Mouse (Mus musculus): ENCODE measurements around the gene Ssh2. TPM values are rescaled to one million over a fixed set of nuclear protein-coding genes. Genes with fewer than 3 reads are reported as not detected.

Ssh2 gene
- polyA plus RNA-seq, 1 experiment from 2014 or later = 20.2 TPM

DNA sequence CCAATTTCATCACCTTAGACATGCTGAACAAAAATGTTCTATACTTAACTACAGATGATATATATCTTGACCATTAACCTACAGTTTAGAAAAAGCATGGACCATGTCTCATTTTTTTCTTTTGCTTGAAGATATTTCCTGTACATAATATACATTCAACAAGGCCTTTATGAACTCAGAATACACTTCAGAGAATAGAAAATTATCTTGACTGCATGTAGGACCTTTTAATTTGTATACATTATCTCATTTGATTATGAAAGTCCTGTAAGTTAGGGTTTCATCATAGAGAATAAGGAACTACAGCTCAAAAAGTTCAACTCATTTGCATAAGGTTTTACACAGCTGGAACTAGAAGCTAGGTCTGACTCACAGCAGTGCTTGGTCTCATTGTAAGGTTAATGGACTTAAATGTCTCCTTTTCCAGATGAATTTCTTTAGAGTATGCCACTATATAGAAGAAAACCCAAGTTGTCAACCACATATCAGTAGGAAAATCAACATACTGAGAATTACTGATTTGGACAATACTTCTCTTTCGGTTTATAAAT lies 1.9 kb upstream of the Ssh2 start:
- no peak for ATAC-seq
- Histone ChIP-seq H3K27me3 (ENCODE audit: control insufficient read depth, insufficient read depth, low read depth, low read length) (no peaks in the 10 kb centered on the region), H3K9ac (ENCODE audit: low read depth, low read length) (no peak overlapping the region), H3K9me3 (replicated peaks; ENCODE audit: control insufficient read depth, low read length, poor library complexity, severe bottlenecking) (no peaks in the 10 kb centered on the region), H3K4me3 (ENCODE audit: low read depth, low read length) (no peak overlapping the region), H3K36me3 (ENCODE audit: control insufficient read depth, insufficient read depth, low read length) (no peaks in the 10 kb centered on the region), H3K4me1 (ENCODE audit: control insufficient read depth, insufficient read depth, low read length) (peaks cover 26% of the 10 kb centered on the region), H3K27ac (ENCODE audit: low read length) (no peak overlapping the region), H3K4me2 (ENCODE audit: low read length) (no peak overlapping the region)
- 86% methylated on average over 1 of the region's 1 CpGs for WGBS

DNA sequence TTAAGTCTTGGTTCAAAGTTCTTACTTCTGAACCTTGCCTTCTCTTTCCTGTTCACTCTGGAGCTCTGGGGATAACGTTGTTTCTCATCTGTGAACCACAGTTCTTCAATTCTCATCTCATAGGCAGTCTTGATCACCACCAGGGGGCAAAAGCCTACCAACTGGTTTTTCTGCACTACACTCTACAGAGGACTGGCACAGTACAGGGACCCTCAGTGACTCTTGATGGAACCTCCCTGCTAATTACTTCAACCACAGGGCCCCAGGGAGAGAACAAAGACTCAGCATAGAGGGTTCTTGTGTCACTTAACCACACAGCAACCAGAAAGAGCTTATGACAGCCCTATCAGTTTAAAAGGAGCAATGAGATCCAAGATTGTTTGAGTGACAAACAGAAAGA lies 1.3 kb upstream of the Ssh2 start:
- Histone ChIP-seq H3K27ac (ENCODE audit: low read length) (no peak overlapping the region), H3K9ac (ENCODE audit: low read depth, low read length) (no peak overlapping the region), H3K4me2 (ENCODE audit: low read length) (peak overlapping the region; percentile 92), H3K4me3 (ENCODE audit: low read depth, low read length) (no peak overlapping the region), H3K36me3 (ENCODE audit: control insufficient read depth, insufficient read depth, low read length) (no peaks in the 10 kb centered on the region), H3K9me3 (replicated peaks; ENCODE audit: control insufficient read depth, low read length, poor library complexity, severe bottlenecking) (no peaks in the 10 kb centered on the region), H3K27me3 (ENCODE audit: control insufficient read depth, insufficient read depth, low read depth, low read length) (no peaks in the 10 kb centered on the region), H3K4me1 (ENCODE audit: control insufficient read depth, insufficient read depth, low read length) (peaks cover 27% of the 10 kb centered on the region)
- 3% methylated on average over 1 of the region's 1 CpGs for WGBS
- no peak for ATAC-seq

DNA sequence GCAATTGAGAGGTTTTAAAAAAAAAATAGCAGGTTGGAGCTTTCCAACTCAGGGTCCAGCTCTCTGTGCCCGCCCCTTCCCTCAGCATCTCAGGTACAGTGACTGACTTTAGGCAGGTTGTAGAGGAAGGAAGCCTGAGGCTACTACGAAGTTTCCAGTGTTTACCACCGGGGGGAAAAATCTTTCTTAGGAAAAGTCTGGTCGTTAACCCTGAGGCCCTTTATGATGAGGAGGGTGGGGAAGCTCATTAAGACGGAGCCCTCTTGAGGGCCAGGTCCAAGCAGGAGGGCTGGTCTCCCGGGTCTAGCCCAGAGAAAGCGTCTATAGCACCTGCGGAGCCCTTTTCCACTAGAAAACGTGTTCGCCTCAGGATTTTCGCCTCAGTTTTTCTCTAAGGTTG lies 604 bp upstream of the Ssh2 start:
- Histone ChIP-seq H3K27ac (ENCODE audit: low read length) (peak overlapping the region; percentile 99), H3K4me3 (ENCODE audit: low read depth, low read length) (peak overlapping the region; percentile 87), H3K36me3 (ENCODE audit: control insufficient read depth, insufficient read depth, low read length) (no peaks in the 10 kb centered on the region), H3K27me3 (ENCODE audit: control insufficient read depth, insufficient read depth, low read depth, low read length) (no peaks in the 10 kb centered on the region), H3K9me3 (replicated peaks; ENCODE audit: control insufficient read depth, low read length, poor library complexity, severe bottlenecking) (no peaks in the 10 kb centered on the region), H3K9ac (ENCODE audit: low read depth, low read length) (peak overlapping the region; percentile 99), H3K4me1 (ENCODE audit: control insufficient read depth, insufficient read depth, low read length) (peaks cover 29% of the 10 kb centered on the region), H3K4me2 (ENCODE audit: low read length) (peak overlapping the region; percentile 92)
- WGBS = 2% methylated on average over 11 of the region's 11 CpGs
- ATAC-seq = peak; percentile 38; the same call in 1 of the 2 replicates

DNA sequence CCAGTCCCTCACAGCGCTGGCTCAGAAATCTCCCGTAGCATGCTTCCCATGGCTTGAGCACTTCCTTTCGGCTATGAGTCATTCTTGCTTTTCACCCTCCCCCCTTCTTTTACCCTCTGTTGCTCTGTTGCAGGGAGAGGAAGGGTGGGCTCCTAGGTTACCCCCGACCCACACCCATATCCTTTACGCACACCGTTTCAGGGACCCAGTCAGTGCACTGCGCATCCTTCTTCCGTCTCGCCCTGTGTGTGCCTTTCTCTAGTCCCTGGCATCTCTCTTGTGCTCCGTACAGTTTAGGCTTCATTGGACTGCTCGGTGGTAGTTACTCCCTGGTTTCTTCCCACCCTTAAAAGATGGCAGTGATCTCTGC lies 659 bp downstream of the Ssh2 start:
- H3K4me3 ChIP-seq (ENCODE audit: low read depth, low read length) = peak overlapping the region; percentile 87
- peak overlapping the region; percentile 99 for H3K9ac ChIP-seq (ENCODE audit: low read depth, low read length)
- 0% methylated on average over 11 of the region's 11 CpGs for WGBS
- H3K4me1 ChIP-seq (ENCODE audit: control insufficient read depth, insufficient read depth, low read length) = peaks cover 29% of the 10 kb centered on the region
- peak; percentile 63 for ATAC-seq
- H3K27ac ChIP-seq (ENCODE audit: low read length) = peak overlapping the region; percentile 99
- no peaks in the 10 kb centered on the region for H3K36me3 ChIP-seq (ENCODE audit: control insufficient read depth, insufficient read depth, low read length)
- H3K9me3 ChIP-seq (replicated peaks; ENCODE audit: control insufficient read depth, low read length, poor library complexity, severe bottlenecking) = no peaks in the 10 kb centered on the region
- H3K4me2 ChIP-seq (ENCODE audit: low read length) = peak overlapping the region; percentile 75
- H3K27me3 ChIP-seq (ENCODE audit: control insufficient read depth, insufficient read depth, low read depth, low read length) = no peaks in the 10 kb centered on the region

DNA sequence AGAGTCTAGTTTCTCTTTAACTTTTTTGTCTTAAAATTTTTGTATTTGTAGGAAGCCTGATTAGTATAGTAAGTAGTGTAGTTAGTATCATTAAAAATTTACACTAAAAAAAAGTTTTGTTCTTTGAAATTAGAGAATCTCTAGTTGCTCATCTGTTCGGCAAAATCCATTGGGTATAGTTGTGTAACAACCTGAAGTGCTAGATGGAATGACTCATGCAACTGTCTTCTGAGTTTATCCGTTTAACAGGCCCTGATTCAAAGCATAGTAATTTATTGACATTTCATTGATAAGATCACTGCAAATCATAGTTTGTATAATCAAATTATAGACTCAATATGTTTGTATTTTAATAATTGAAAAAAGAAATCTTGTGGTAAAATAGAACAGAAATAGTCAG lies 14.7 kb downstream of the Ssh2 start:
- Histone ChIP-seq H3K9ac (ENCODE audit: low read depth, low read length) (no peak overlapping the region), H3K27me3 (ENCODE audit: control insufficient read depth, insufficient read depth, low read depth, low read length) (no peaks in the 10 kb centered on the region), H3K27ac (ENCODE audit: low read length) (no peak overlapping the region), H3K4me1 (ENCODE audit: control insufficient read depth, insufficient read depth, low read length) (no peaks in the 10 kb centered on the region), H3K36me3 (ENCODE audit: control insufficient read depth, insufficient read depth, low read length) (no peaks in the 10 kb centered on the region), H3K9me3 (replicated peaks; ENCODE audit: control insufficient read depth, low read length, poor library complexity, severe bottlenecking) (no peaks in the 10 kb centered on the region), H3K4me2 (ENCODE audit: low read length) (no peak overlapping the region), H3K4me3 (ENCODE audit: low read depth, low read length) (no peak overlapping the region)
- ATAC-seq = no peak
- WGBS = 86% methylated on average over 2 of the region's 2 CpGs

DNA sequence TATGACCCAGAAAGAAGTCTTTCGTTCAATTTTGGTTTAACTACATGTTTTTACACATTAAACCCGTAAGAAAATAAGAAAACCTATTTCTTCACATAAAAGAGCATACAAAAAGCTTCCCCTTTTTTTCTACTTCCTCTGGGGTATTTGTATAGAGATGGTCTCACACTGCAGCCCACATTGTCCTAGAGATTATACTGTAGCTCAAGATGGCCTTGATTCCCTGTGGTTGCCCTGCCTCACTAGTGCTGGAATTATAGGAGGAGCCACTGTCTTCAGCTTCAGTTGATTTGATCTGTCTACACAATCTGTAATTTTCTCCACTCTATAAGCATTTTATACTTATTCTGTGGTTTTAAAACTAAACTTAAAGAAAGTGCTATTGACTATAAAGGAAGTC lies 15.4 kb downstream of the Ssh2 start:
- Histone ChIP-seq H3K4me3 (ENCODE audit: low read depth, low read length) (no peak overlapping the region), H3K27ac (ENCODE audit: low read length) (no peak overlapping the region), H3K4me1 (ENCODE audit: control insufficient read depth, insufficient read depth, low read length) (no peaks in the 10 kb centered on the region), H3K9me3 (replicated peaks; ENCODE audit: control insufficient read depth, low read length, poor library complexity, severe bottlenecking) (no peaks in the 10 kb centered on the region), H3K9ac (ENCODE audit: low read depth, low read length) (no peak overlapping the region), H3K36me3 (ENCODE audit: control insufficient read depth, insufficient read depth, low read length) (no peaks in the 10 kb centered on the region), H3K27me3 (ENCODE audit: control insufficient read depth, insufficient read depth, low read depth, low read length) (no peaks in the 10 kb centered on the region), H3K4me2 (ENCODE audit: low read length) (no peak overlapping the region)
- 94% methylated on average over 2 of the region's 2 CpGs for WGBS
- no peak for ATAC-seq

DNA sequence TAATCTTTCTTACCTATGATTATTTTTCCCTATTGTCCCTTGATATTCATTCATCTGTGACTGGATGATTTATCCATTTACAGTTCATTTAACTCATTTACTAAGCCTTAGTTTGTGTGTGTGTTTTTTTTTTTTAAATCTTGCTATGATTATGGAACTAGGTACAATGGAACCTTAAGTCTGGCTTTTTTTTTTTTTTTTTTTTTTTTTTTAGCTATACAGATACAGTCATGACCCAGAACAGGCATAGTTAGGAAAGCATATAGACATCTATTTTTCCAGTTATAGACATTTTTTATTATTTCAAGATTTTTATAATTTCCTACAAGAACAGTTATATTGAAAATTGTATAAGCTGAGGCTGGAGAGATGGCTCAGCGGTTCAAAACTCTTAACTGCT lies 19.2 kb downstream of the Ssh2 start:
- ATAC-seq = no peak
- Histone ChIP-seq H3K27me3 (ENCODE audit: control insufficient read depth, insufficient read depth, low read depth, low read length) (no peaks in the 10 kb centered on the region), H3K36me3 (ENCODE audit: control insufficient read depth, insufficient read depth, low read length) (no peaks in the 10 kb centered on the region), H3K4me1 (ENCODE audit: control insufficient read depth, insufficient read depth, low read length) (no peaks in the 10 kb centered on the region), H3K9ac (ENCODE audit: low read depth, low read length) (no peak overlapping the region), H3K9me3 (replicated peaks; ENCODE audit: control insufficient read depth, low read length, poor library complexity, severe bottlenecking) (no peaks in the 10 kb centered on the region), H3K27ac (ENCODE audit: low read length) (no peak overlapping the region), H3K4me3 (ENCODE audit: low read depth, low read length) (no peak overlapping the region), H3K4me2 (ENCODE audit: low read length) (no peak overlapping the region)
- WGBS = 91% methylated on average over 1 of the region's 1 CpGs

DNA sequence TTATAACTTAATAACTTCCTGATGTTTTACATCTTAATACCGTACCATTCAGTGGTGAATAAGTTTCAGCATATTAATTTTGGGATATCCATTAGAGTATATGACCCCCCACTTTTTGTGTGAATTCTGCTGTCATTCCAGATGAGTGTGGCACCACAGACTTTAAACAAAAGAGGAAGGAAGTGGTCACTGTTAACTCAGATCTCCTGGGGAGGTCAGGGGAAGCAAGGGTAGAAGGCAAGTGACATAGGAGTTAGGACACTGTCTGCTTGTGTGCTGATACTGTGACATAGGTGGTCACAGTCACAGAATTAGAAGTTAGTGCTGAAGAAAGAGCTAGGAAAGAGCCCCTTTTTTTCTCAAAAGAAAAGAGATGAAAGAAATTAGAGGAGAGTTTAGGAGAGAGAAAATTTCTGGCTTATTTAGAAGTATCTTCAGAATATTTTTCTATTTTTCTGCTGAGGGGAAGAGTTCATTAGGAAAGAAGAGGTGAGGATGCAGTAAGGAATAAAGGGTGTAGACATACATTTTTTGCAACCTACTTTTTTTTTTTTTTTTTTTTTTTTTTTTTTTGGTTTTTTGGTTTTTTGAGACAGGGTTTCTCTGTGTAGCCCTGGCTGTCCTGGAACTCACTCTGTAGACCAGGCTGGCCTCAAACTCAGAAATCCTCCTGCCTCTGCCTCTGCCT lies 23.7 kb downstream of the Ssh2 start:
- 100% methylated on average over 1 of the region's 1 CpGs for WGBS
- H3K4me3 ChIP-seq (ENCODE audit: low read depth, low read length) = no peak overlapping the region
- no peak for ATAC-seq

DNA sequence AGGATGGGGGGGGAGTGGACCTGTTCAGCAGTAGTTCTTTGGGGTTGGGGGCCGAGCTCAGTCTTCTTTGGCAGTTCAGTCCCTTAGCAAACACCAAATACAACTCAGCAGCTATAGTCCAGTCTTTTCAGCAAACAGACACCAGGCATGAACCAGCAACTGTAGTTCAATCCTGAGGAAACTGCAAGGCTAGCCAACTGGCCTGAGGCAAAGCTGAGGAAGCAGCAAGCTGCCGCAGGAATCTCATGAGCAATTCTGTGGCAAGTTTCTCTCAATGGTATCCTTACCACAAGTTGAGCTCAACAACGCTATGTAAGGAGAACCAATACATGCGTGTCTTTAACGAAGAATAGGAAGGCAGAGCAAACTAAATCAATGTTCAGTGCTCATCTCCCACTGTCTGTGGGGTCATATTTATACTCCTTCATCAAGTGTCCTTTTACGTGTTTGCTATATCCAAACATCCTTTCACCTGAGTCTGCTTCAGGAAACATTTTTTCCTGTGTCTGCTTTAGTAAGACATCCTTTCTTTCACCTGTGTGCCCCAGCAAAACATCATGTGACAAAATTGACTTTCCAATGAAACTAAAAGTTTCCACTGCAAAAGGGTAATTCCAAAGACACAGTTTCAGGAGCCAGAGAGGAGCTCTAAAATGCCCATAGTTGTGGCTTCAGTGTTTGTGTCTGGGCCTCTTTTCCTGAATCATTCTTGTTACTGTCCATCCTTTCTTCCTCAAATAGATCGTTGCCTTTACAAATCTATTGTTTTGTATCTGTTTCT lies 24.6 kb downstream of the Ssh2 start:
- ATAC-seq = no peak
- Histone ChIP-seq H3K9me3 (replicated peaks; ENCODE audit: control insufficient read depth, low read length, poor library complexity, severe bottlenecking) (no peaks in the 10 kb centered on the region), H3K4me3 (ENCODE audit: low read depth, low read length) (no peak overlapping the region)

More for the DNA sequence above, 23.7 kb downstream of the Ssh2 start:
- Histone ChIP-seq H3K9me3 (replicated peaks; ENCODE audit: control insufficient read depth, low read length, poor library complexity, severe bottlenecking) (no peaks in the 10 kb centered on the region), H3K36me3 (ENCODE audit: control insufficient read depth, insufficient read depth, low read length) (no peaks in the 10 kb centered on the region), H3K9ac (ENCODE audit: low read depth, low read length) (no peak overlapping the region), H3K4me1 (ENCODE audit: control insufficient read depth, insufficient read depth, low read length) (no peaks in the 10 kb centered on the region), H3K4me2 (ENCODE audit: low read length) (no peak overlapping the region), H3K27me3 (ENCODE audit: control insufficient read depth, insufficient read depth, low read depth, low read length) (no peaks in the 10 kb centered on the region), H3K27ac (ENCODE audit: low read length) (no peak overlapping the region)

More for the DNA sequence above, 24.6 kb downstream of the Ssh2 start:
- no peak overlapping the region for H3K27ac ChIP-seq (ENCODE audit: low read length)
- WGBS = 94% methylated on average over 7 of the region's 7 CpGs
- H3K4me2 ChIP-seq (ENCODE audit: low read length) = no peak overlapping the region
- no peak overlapping the region for H3K9ac ChIP-seq (ENCODE audit: low read depth, low read length)
- no peaks in the 10 kb centered on the region for H3K4me1 ChIP-seq (ENCODE audit: control insufficient read depth, insufficient read depth, low read length)
- H3K36me3 ChIP-seq (ENCODE audit: control insufficient read depth, insufficient read depth, low read length) = no peaks in the 10 kb centered on the region
- H3K27me3 ChIP-seq (ENCODE audit: control insufficient read depth, insufficient read depth, low read depth, low read length) = no peaks in the 10 kb centered on the region
